Mouse (Mus musculus) stomach, embryonic 16.5 days (tissue): ENCODE results near the gene Il34. TPM values are rescaled to one million over a fixed set of nuclear protein-coding genes. Genes with fewer than 3 reads are reported as not detected.
A peak's percentile ranks its signal among the peaks of the same experiment; 100 is the strongest.

Experiments
- ATAC-seq: fragments of 200-750 bp; cut with Nextera tagmentation; 2 replicates; pipeline ENCODE4 v1.8.0; 2017; ENCODE audit warnings: moderate number of reproducible peaks, moderate TSS enrichment; ENCODE audit not compliant: insufficient read depth, low FRiP score
- H3K27ac ChIP-seq: fragments of 300-500 bp; sonication (generic); 2 replicates; pipeline ENCODE4 v1.5.1; 2014; ENCODE audit warnings: low read length
- H3K27me3 ChIP-seq: fragments of 300-500 bp; sonication (generic); 2 replicates; pipeline ENCODE4 v1.6.1; 2014; ENCODE audit warnings: low read length, control low read depth, mixed read lengths; ENCODE audit not compliant: control insufficient read depth, insufficient read depth
- H3K36me3 ChIP-seq: fragments of 300-500 bp; sonication (generic); 2 replicates; pipeline ENCODE4 v1.6.1; 2014; ENCODE audit warnings: low read length; ENCODE audit not compliant: control insufficient read depth, insufficient read depth
- H3K4me1 ChIP-seq: fragments of 300-500 bp; sonication (generic); 2 replicates; pipeline ENCODE4 v1.6.1; 2014; ENCODE audit warnings: low read length, control low read depth, mixed read lengths; ENCODE audit not compliant: control insufficient read depth, insufficient read depth
- H3K4me2 ChIP-seq: fragments of 300-500 bp; sonication (generic); 2 replicates; pipeline ENCODE4 v1.6.1; 2014; ENCODE audit warnings: low read depth, low read length, mixed read lengths
- H3K4me3 ChIP-seq: fragments of 300-500 bp; sonication (generic); replicated peaks from 2 replicates; pipeline ENCODE4 v1.5.1; 2014; ENCODE audit warnings: mild to moderate bottlenecking, low read length
- H3K9ac ChIP-seq: fragments of 300-500 bp; sonication (generic); 2 replicates; pipeline ENCODE4 v1.6.1; 2014; ENCODE audit warnings: low read length
- H3K9me3 ChIP-seq: fragments of 300-500 bp; sonication (generic); replicated peaks from 2 replicates; pipeline ENCODE4 v1.6.1; 2016; ENCODE audit warnings: low read length, control low read depth; ENCODE audit not compliant: control insufficient read depth
- WGBS: fragments of 180-500 bp; shearing (Covaris S2); extraction: QIAGEN DNeasy Blood & Tissue Kit; methylation state at CpG from one replicate; pipeline ENCODE4 v1.1.7; 2014; 5-methylcytosine and 5-hydroxymethylcytosine counted together
- polyA plus RNA-seq: library from polyadenylated mRNA; unstranded; fragments of >200 nt; fragmentation: Nextera tagmentation; extraction: Ambion mirVana; gene quantifications from 2 replicates; pipeline ENCODE4 v1.2.1, GENCODE M21; 2015

Gene Il34
- polyA plus RNA-seq, 1 experiment from 2014 or later: 2.9 TPM

DNA sequence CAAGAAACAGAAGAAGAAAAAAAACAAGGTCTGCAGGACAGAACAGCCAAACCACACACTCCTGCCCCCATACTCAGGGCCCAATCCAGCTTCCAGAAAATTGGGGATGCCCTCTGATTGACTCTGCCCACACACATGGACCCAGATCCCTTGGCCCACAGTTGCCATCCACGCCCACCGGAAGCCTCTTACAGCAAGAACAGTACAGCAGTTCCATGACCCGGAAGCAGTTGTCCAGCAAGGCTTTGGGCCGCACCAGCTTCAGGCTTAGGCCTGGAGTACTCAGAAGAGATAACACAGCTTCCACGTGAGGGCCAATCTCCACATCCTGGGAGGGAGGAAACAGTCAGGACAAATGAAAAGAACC lies 63.3 kb downstream of the Il34 start:
- Histone ChIP-seq H3K4me3 (no peak overlapping the region), H3K4me2 (no peak overlapping the region), H3K27ac (no peak overlapping the region), H3K27me3 (no peaks in the 10 kb centered on the region), H3K9ac (no peak overlapping the region), H3K4me1 (no peaks in the 10 kb centered on the region), H3K36me3 (peaks cover 16% of the 10 kb centered on the region; the same call in 1 of the 2 replicates), H3K9me3 (no peaks in the 10 kb centered on the region)
- ATAC-seq: no peak
- WGBS: 84% methylated on average over 5 of the region's 5 CpGs

DNA sequence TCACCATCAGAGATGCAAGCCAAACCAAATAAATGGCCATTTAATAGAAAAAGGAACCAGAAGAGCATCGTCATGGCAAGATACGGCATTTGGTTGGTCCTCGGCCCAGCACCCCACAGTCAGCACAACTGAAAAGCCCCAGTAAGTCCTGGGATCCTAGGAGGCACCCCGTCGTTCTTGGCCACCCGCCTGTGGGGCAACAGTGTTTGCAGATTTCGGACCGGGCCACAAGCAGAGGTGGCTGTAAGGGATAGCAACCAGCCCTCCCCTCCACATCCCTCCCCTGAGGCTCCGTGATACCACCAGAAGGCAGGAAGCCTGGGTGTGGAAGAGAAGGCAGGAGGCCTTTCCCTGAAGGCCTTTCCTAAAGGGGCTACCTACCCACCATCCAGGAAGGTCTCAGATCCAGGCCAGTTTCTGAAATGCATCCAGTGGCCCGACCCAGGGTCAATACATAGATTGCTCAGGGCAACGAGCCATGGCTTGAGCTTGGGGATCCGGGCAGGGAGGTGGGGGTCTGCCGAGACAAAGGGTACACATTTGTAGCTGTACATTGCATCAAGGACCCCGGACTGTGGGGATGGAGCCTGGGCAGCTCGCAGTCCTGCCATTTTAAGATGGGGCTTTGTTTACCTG lies 63.8 kb downstream of the Il34 start:
- Histone ChIP-seq H3K9ac (no peak overlapping the region), H3K4me1 (no peaks in the 10 kb centered on the region), H3K27me3 (no peaks in the 10 kb centered on the region), H3K27ac (no peak overlapping the region), H3K4me3 (no peak overlapping the region), H3K4me2 (no peak overlapping the region), H3K36me3 (peaks cover 21% of the 10 kb centered on the region; the same call in 1 of the 2 replicates), H3K9me3 (no peaks in the 10 kb centered on the region)
- ATAC-seq: no peak
- WGBS: 77% methylated on average over 15 of the region's 15 CpGs

DNA sequence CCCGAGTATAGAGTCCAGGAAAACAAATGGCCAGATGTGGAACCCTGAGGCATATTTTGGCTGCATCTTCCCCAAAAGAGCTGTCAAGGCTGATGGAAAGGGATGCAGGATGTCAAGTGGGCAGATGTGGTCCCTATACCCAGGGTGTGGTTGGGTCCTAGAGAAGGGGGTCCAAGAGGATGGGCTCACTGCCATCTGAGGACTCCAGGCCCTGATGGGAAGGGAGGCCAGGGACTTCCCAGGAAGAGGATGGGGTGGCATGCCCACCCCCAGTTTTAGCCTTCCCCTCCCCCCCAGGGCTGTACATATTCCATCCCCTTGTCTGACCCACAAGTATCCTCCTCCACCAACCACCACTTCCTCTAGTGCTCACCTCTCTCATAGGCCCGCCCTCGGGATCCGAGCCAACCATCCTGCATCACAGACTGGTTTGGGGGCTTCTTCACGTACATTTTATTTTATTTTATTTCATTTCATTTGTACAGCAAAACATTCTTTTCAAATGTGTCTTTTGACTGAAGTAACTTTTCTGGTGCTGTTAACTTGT lies 65.0 kb downstream of the Il34 start:
- Histone ChIP-seq H3K27ac (no peak overlapping the region), H3K4me1 (no peaks in the 10 kb centered on the region), H3K9me3 (no peaks in the 10 kb centered on the region), H3K36me3 (peaks cover 26% of the 10 kb centered on the region; the same call in 1 of the 2 replicates), H3K27me3 (no peaks in the 10 kb centered on the region), H3K4me2 (no peak overlapping the region), H3K4me3 (no peak overlapping the region), H3K9ac (no peak overlapping the region)
- ATAC-seq: no peak
- 79% methylated on average over 5 of the region's 5 CpGs for WGBS

DNA sequence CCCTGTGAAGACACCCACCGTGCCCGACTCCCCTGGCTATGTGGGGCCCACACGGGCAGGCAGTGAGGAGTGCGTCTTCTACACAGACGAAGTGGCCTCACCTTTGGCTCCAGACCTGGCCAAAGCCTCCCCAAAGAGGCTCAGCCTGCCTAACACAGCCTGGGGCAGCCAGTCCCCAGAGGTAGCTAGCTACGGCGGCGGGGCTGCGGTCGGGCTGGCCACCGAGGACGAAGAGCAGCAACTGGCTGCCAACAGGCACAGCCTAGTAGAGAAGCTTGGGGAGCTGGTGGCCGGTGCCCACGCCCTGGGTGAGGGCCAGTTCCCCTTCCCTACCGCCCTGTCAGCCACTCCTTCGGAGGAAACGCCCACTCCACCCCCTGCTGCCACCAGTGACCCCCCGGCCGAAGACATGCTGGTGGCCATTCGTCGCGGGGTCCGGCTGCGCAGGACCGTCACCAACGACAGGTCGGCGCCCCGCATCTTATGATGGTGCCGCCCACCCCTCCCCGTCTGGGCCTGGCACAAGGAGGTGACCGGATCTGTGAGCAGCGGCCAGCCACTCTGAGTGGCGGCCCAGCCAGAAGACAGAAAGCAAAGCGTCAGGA lies 67.0 kb downstream of the Il34 start:
- Histone ChIP-seq H3K4me1 (no peaks in the 10 kb centered on the region), H3K27ac (no peak overlapping the region), H3K9ac (no peak overlapping the region; the same call in 1 of the 2 replicates), H3K4me2 (no peak overlapping the region), H3K27me3 (no peaks in the 10 kb centered on the region), H3K36me3 (peaks cover 34% of the 10 kb centered on the region; the same call in 1 of the 2 replicates), H3K9me3 (no peaks in the 10 kb centered on the region), H3K4me3 (no peak overlapping the region)
- 92% methylated on average over 35 of the region's 35 CpGs for WGBS
- ATAC-seq: no peak

DNA sequence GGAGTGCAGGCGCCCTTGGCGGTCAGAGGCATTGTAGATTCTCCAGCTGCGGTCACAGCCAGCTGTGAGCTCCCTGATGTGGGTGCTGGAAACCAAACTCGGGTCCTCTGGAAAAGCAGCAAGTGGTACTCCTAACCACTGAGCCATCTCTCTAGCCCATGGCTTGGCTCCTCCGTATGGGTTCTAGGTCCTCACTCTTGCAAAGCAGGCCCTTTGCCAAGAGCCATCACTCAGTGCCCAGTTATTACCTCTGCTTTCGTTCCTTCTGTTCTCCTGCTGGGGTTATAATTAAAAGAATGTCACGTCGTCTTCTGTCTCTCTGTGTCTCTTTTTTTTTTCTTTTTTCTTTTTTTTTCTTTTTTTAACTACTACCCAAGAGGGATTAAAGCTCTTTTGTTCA lies 72.7 kb downstream of the Il34 start:
- 91% methylated on average over 8 of the region's 8 CpGs for WGBS
- H3K4me1 ChIP-seq: no peaks in the 10 kb centered on the region
- no peak for ATAC-seq
- peaks cover 44% of the 10 kb centered on the region for H3K36me3 ChIP-seq
- H3K9ac ChIP-seq: no peak overlapping the region
- H3K27me3 ChIP-seq: no peaks in the 10 kb centered on the region
- no peak overlapping the region for H3K27ac ChIP-seq
- no peak overlapping the region for H3K4me3 ChIP-seq
- no peak overlapping the region for H3K4me2 ChIP-seq
- no peaks in the 10 kb centered on the region for H3K9me3 ChIP-seq

DNA sequence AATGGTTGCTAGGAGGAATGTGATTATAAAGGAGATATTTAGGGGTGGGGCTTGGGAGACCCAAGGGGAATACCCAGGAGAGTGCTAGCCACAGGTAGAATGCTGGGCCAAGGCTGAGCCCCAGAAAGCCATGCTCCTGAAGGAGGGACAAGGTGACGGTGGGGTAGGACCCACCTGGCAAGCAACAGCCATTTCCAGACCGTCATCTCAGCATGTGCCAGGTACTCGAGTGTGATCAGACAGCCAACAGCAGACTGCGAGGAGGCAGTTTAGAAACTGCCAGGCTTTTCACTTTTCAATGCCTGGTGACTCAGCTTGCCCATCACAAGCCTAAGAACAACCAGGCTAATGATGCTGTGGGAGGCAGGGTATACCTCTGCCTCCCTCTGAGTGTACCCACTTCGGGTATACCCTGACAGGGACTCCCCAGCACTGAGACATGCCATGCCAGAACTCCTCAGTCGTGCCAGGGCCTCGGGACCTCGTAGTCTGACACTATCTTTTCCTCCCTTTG lies 74.3 kb downstream of the Il34 start:
- H3K27me3 ChIP-seq: no peaks in the 10 kb centered on the region
- no peaks in the 10 kb centered on the region for H3K4me1 ChIP-seq
- no peak for ATAC-seq
- peaks cover 34% of the 10 kb centered on the region for H3K36me3 ChIP-seq
- H3K9ac ChIP-seq: no peak overlapping the region
- WGBS: 94% methylated on average over 8 of the region's 8 CpGs
- no peak overlapping the region for H3K4me3 ChIP-seq
- no peaks in the 10 kb centered on the region for H3K9me3 ChIP-seq
- H3K27ac ChIP-seq: no peak overlapping the region
- H3K4me2 ChIP-seq: no peak overlapping the region

DNA sequence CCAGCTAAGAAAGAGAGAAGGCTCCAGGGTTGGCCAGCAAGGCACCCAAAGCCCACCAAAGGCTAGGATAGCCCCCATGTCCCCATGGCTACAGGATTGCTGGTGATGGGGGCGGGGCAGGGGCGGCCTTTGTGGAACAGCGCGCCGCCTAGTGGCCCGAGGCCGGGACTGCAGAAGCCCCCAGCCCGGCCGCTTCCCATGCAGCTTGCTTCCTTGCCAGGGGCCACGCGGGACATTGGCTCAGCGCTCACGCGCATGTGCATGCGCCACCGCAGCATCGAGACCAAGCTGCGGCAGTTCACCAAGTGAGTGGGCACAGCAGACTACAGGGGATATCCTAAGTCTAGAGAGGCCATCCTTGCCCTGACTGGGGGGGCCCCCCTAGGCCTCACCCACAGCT lies 78.8 kb downstream of the Il34 start:
- H3K27ac ChIP-seq: no peak overlapping the region
- H3K4me1 ChIP-seq: peaks cover 37% of the 10 kb centered on the region
- ATAC-seq: no peak; the same call in 1 of the 2 replicates
- 11% methylated on average over 18 of the region's 18 CpGs for WGBS
- no peak overlapping the region for H3K4me3 ChIP-seq
- no peaks in the 10 kb centered on the region for H3K27me3 ChIP-seq
- H3K4me2 ChIP-seq: no peak overlapping the region
- peaks cover 10% of the 10 kb centered on the region; the same call in 1 of the 2 replicates for H3K36me3 ChIP-seq
- H3K9ac ChIP-seq: no peak overlapping the region; the same call in 1 of the 2 replicates
- H3K9me3 ChIP-seq: no peaks in the 10 kb centered on the region

DNA sequence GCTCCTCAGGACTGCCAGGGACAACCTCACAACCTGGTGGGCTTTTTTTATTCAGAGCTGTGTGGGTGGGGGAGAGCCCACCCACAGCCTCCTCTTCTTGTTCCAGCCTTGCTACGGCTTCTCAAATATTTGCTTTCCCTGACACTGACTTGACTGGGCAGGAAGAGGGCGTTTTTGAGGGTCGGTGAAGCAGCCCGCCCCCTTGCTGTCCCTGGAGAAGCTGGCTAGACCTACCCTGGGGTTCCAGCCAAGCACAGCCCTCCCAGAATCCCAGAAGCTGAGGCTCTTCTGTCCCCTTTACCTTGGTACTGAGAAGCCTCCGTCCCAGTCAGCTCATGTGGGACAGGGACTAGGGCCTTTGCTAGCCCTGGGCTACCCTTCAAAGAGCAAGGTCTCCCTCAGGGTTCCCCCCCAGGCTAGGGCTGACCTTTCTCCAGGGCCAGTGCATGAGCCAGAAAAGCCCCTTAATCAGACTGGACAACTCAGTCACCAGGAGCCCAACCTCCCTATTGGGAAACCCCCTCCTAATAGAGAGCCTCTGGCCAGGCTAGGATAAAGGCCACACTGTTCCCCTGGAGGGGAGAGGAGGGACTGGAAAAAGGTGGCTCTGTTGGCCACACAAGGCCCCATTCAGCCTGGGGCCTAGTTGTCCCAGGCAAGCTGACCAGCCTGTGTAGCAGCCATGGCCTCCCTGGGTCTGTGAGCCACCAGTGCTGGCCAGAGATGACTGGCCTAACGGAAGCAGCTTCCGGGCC lies 80.5 kb downstream of the Il34 start:
- Histone ChIP-seq H3K36me3 (0 out of 2 replicates have a peak, but pooled peaks cover 9% of the 10 kb centered on the region), H3K9me3 (no peaks in the 10 kb centered on the region), H3K4me3 (no peak overlapping the region), H3K27me3 (no peaks in the 10 kb centered on the region), H3K9ac (peak overlapping the region; percentile 92), H3K4me2 (peak overlapping the region; percentile 53; the same call in 1 of the 2 replicates), H3K4me1 (peaks cover 43% of the 10 kb centered on the region), H3K27ac (peak overlapping the region; percentile 47)
- WGBS: 39% methylated on average over 7 of the region's 7 CpGs
- no peak for ATAC-seq
